In genomic region chr4:148890442-148890841, GRCm38 (mm10) we compare ENCODE assay signal across 10 mouse cellular contexts.
A peak's percentile ranks its signal among the peaks of the same experiment; 100 is the strongest.
DNase-seq lines count a peak whose midpoint lies in the region; ATAC-seq lines count a peak whose summit lies in the region.
"Had no signal": no experiment of that assay in that cellular context is flagged by ENCODE, and none has a peak within 500 bp of the region (broad histone marks: within the 10 kb centered on the region; RNA-seq: fewer than 3 reads in every experiment).

No protein-coding gene starts in this region.

- H3K4me1 ChIP-seq in heart, embryonic 15.5 days (replicated peaks): peaks cover 46% of the 10 kb centered on the region
- H3K4me1 ChIP-seq in embryonic facial prominence, embryonic 10.5 days: peaks cover 83% of the 10 kb centered on the region
- H3K4me1 ChIP-seq in hindbrain, embryonic 11.5 days (replicated peaks; ENCODE audit: control insufficient read depth, insufficient read depth, low read length): peaks cover 30% of the 10 kb centered on the region
- peaks cover 66% of the 10 kb centered on the region for H3K4me1 ChIP-seq in midbrain, embryonic 12.5 days

- 73% methylated on average over 8 of the region's 8 CpGs for WGBS in heart, embryonic 15.5 days
- 52% methylated on average over 8 of the region's 8 CpGs for WGBS in embryonic facial prominence, embryonic 10.5 days
- WGBS in hindbrain, embryonic 11.5 days: 39% methylated on average over 8 of the region's 8 CpGs
- 43% methylated on average over 8 of the region's 8 CpGs for WGBS in midbrain, embryonic 12.5 days

- no peaks in the 10 kb centered on the region for H3K9me3 ChIP-seq in heart, embryonic 15.5 days (replicated peaks)
- H3K9me3 ChIP-seq in embryonic facial prominence, embryonic 10.5 days: no peaks in the 10 kb centered on the region
- no peaks in the 10 kb centered on the region for H3K9me3 ChIP-seq in hindbrain, embryonic 11.5 days (ENCODE audit: control insufficient read depth, low read length)
- no peaks in the 10 kb centered on the region for H3K9me3 ChIP-seq in midbrain, embryonic 12.5 days

- H3K4me3 ChIP-seq in heart, embryonic 15.5 days: peak overlapping the region; percentile 23; the same call in 1 of the 2 replicates
- peak overlapping the region; percentile 58 for H3K4me3 ChIP-seq in embryonic facial prominence, embryonic 10.5 days
- H3K4me3 ChIP-seq in hindbrain, embryonic 11.5 days (ENCODE audit: low read depth, low read length): no peak overlapping the region
- peak overlapping the region; percentile 28 for H3K4me3 ChIP-seq in midbrain, embryonic 12.5 days

- DNase-seq in heart, postnatal 4 days: no peak
- no peak for DNase-seq in embryonic facial prominence, embryonic 10.5 days (ENCODE audit: low spot score)
- DNase-seq in hindbrain, embryonic 11.5 days (ENCODE audit: low spot score): no peak
- DNase-seq in adrenal gland, postnatal 25 days: no peak
- no peak for DNase-seq in cerebellum, adult 11-12 months
- no peak for DNase-seq in adrenal gland, adult 18-20 months (ENCODE audit: low spot score in 2 of 2)
- DNase-seq: cerebellum, adult 9-11 months had no signal

- ATAC-seq in heart, embryonic 15.5 days (replicated peaks; ENCODE audit: insufficient number of reproducible peaks, insufficient read depth, low FRiP score, low read depth): no peak
- no peak for ATAC-seq in hindbrain, embryonic 11.5 days (ENCODE audit: low FRiP score)
- no peak for ATAC-seq in midbrain, embryonic 12.5 days (ENCODE audit: low FRiP score, low read depth)
- ATAC-seq: activated CD4-positive, CD25-positive, alpha-beta regulatory T cell, adult 4 months had no signal

- peaks cover 35% of the 10 kb centered on the region for H3K27me3 ChIP-seq in heart, embryonic 15.5 days
- H3K27me3 ChIP-seq in embryonic facial prominence, embryonic 10.5 days (replicated peaks; ENCODE audit: low read depth, poor library complexity, severe bottlenecking): peaks cover 100% of the 10 kb centered on the region
- H3K27me3 ChIP-seq in hindbrain, embryonic 11.5 days (ENCODE audit: control insufficient read depth, insufficient read depth, low read length): peaks cover 73% of the 10 kb centered on the region
- peaks cover 90% of the 10 kb centered on the region for H3K27me3 ChIP-seq in midbrain, embryonic 12.5 days

- peak overlapping the region; percentile 62 for H3K4me2 ChIP-seq in heart, embryonic 15.5 days
- peak overlapping the region; percentile 55 for H3K4me2 ChIP-seq in hindbrain, embryonic 11.5 days (replicated peaks; ENCODE audit: low read depth, low read length)
- peak overlapping the region; percentile 54 for H3K4me2 ChIP-seq in midbrain, embryonic 12.5 days (replicated peaks)

- no peaks in the 10 kb centered on the region for H3K36me3 ChIP-seq in heart, embryonic 15.5 days
- no peaks in the 10 kb centered on the region for H3K36me3 ChIP-seq in embryonic facial prominence, embryonic 10.5 days (replicated peaks)
- H3K36me3 ChIP-seq in hindbrain, embryonic 11.5 days (ENCODE audit: control insufficient read depth, insufficient read depth, low read length): no peaks in the 10 kb centered on the region
- H3K36me3 ChIP-seq in midbrain, embryonic 12.5 days: no peaks in the 10 kb centered on the region

- H3K27ac ChIP-seq in heart, embryonic 15.5 days: no peak overlapping the region
- peak overlapping the region; percentile 91 for H3K27ac ChIP-seq in embryonic facial prominence, embryonic 10.5 days (replicated peaks)
- peak overlapping the region; percentile 88 for H3K27ac ChIP-seq in hindbrain, embryonic 11.5 days (ENCODE audit: low read depth, low read length)
- peak overlapping the region; percentile 74; the same call in 1 of the 2 replicates for H3K27ac ChIP-seq in midbrain, embryonic 12.5 days (replicated peaks)

- H3K9ac ChIP-seq in heart, embryonic 15.5 days: peak overlapping the region; percentile 33; the same call in 1 of the 2 replicates
- no peak overlapping the region for H3K9ac ChIP-seq in hindbrain, embryonic 11.5 days (ENCODE audit: low read depth, low read length)
- H3K9ac ChIP-seq in midbrain, embryonic 12.5 days (replicated peaks): 0 out of 2 replicates have a peak overlapping the region, but pooled peaks have one; percentile 40
